Mouse (Mus musculus): Measurements from ENCODE around the gene Ppp4r4. TPM values are rescaled to one million over a fixed set of nuclear protein-coding genes. Genes with fewer than 3 reads are reported as not detected.
"Not testable (repeated sequence)": the region's sequence is repeated elsewhere in the genome, so short reads cannot be mapped to it uniquely, and the experiment has no call there.

The Ppp4r4 gene
- polyA plus RNA-seq (2012; rRNA removed) = 20.8 and 23.5 TPM in 2 replicates

GRCm38 (mm10) chr12:103532020-103532648, at the start of gene Ppp4r4:
TSS of gene Ppp4r4 (plus strand) at chr12:103532283.
- DNase-seq (ENCODE audit: extremely low spot score in 1 of 2, low spot score in 1 of 2) = peak; percentile 87 to 94

GRCm38 (mm10) chr12:103482781-103483180, 49.3 kb upstream of the Ppp4r4 start:
- DNase-seq (ENCODE audit: extremely low spot score in 1 of 2, low spot score in 1 of 2) = no peak

DNA sequence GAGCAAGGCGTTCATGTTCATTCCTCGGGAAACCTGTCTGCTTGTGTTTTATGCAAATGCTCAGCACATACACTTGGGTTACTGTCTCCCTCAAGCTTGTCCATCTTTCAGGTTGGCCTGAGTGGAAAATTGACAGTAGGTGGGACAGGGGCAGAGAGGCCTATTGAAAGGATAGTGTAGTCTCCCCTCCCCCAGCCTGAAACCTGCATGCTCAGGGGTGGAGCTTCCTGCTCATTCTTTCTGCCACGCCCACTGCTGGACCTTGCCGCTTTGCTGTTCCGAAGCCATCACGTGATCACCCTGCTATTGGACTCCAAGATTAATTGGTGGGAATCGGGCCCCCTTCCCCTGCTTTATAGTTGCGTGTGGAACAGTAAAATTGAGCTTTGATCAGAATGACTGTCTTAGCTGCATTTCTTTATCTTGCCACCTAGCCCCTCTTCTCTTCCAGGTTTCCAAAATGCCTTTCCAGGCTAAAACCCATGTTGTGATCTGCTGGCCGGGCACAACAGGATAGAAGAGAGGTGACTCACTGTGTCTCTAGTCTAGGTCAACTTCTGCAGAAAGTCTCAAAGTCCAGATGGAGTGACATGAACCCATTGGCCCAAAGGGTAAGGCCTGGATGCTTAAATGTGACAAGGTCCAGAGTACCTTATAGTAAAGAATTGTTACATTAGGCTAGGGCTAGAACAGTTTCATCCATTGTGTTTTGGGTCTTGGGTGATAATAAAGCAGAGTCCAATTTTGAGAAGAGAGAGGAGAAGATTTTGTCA, 47.7 kb upstream of the Ppp4r4 start:
- DNase-seq (ENCODE audit: extremely low spot score in 1 of 2, low spot score in 1 of 2) = not testable (repeated sequence)

GRCm38 (mm10) chr12:103486726-103487125, 45.4 kb upstream of the Ppp4r4 start:
- no peak for DNase-seq (ENCODE audit: extremely low spot score in 1 of 2, low spot score in 1 of 2)

- DNase-seq (ENCODE audit: extremely low spot score in 1 of 2, low spot score in 1 of 2) = no peak
Observed at GRCm38 (mm10) chr12:103487276-103487675, 44.8 kb upstream of the Ppp4r4 start.

GRCm38 (mm10) chr12:103487750-103488149, 44.3 kb upstream of the Ppp4r4 start:
- no peak for DNase-seq (ENCODE audit: extremely low spot score in 1 of 2, low spot score in 1 of 2)

DNA sequence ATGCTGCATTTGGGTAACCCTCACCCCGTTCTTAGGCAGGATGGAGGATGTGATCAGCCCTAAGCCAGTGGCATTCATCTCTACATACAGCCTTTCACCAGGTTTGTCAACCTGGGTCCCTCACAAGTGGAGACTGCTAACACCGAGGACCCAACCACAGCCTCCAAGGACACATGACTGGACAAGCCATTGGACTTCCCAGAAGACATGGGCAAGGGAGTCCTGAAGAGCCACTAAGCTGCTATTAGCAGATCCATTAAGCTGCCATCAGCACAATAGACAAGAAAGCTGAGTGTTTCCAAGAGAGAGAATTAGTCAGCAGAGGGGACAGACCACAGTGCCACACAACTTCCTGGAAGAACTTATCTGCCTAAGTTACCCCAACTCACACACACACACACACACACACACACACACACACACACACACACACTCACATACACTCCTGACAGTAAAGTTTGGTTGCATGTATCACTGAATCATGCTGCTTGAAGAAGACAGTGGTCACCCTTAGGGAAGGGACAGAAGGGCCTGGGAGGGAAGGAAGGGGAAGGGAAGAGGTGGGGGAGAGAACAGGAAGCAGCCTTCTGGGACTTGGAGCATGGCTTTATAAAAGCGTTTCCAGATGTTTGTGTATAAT, 40.9 kb upstream of the Ppp4r4 start:
- DNase-seq (ENCODE audit: extremely low spot score in 1 of 2, low spot score in 1 of 2) = no peak

- peak in 1 of 2 experiments; percentile 89 for DNase-seq (ENCODE audit: extremely low spot score in 1 of 2, low spot score in 1 of 2)
Observed at GRCm38 (mm10) chr12:103492767-103493166, 39.3 kb upstream of the Ppp4r4 start.

- DNase-seq (ENCODE audit: extremely low spot score in 1 of 2, low spot score in 1 of 2) = peak in 1 of 2 experiments; percentile 69
Observed at GRCm38 (mm10) chr12:103494486-103494885, 37.6 kb upstream of the Ppp4r4 start.

DNA sequence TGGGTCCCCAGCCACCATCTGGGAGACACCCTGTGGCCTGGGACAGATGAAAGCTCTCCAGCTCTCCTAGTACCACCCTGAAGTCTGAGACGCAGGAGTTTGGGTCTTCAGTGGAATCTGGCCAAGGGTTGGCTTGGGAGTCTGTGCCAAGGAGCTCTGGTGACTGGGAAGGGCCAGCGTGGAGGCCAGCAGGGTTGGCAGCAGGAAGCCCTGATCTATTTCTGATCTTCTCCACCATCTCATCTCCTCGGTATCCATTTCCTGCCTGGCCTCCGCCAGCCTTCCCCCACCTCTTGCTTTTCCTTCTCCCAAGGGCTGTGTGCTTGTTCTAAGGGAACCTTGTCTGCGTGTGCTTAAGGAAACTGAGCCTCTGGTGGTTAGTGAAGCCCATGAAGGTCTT, 33.3 kb upstream of the Ppp4r4 start:
- DNase-seq (ENCODE audit: extremely low spot score in 1 of 2, low spot score in 1 of 2) = no peak

GRCm38 (mm10) chr12:103499261-103499660, 32.8 kb upstream of the Ppp4r4 start:
- peak in 1 of 2 experiments; percentile 62 for DNase-seq (ENCODE audit: extremely low spot score in 1 of 2, low spot score in 1 of 2)

DNA sequence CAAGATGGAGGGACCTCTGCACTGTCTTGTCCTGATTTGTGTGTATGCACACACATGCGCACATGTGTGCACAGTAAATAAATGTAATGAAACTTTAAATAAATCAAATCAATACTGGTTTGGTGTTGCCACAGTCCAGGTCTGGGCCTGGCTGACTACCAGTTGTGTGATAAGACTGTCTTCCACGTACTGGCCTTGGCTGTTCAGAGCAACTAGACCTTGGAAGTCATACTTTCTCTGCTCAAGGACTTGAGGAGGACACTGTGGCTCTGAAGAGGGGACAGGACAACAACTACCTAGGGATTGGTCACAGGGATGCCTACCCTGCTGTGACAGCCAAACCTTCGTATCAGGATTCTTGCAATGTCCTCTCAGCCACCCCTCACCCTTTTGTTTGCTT, 28.8 kb upstream of the Ppp4r4 start:
- no peak for DNase-seq (ENCODE audit: extremely low spot score in 1 of 2, low spot score in 1 of 2)

GRCm38 (mm10) chr12:103504402-103504801, 27.7 kb upstream of the Ppp4r4 start:
- no peak for DNase-seq (ENCODE audit: extremely low spot score in 1 of 2, low spot score in 1 of 2)

GRCm38 (mm10) chr12:103508346-103508745, 23.7 kb upstream of the Ppp4r4 start:
- DNase-seq (ENCODE audit: extremely low spot score in 1 of 2, low spot score in 1 of 2) = no peak

- peak; percentile 66 to 75 for DNase-seq (ENCODE audit: extremely low spot score in 1 of 2, low spot score in 1 of 2)
Observed at GRCm38 (mm10) chr12:103509893-103510292, 22.2 kb upstream of the Ppp4r4 start.

GRCm38 (mm10) chr12:103511586-103511985, 20.5 kb upstream of the Ppp4r4 start:
- peak in 1 of 2 experiments; percentile 34 for DNase-seq (ENCODE audit: extremely low spot score in 1 of 2, low spot score in 1 of 2)

GRCm38 (mm10) chr12:103513039-103513438, 19.0 kb upstream of the Ppp4r4 start:
- no peak for DNase-seq (ENCODE audit: extremely low spot score in 1 of 2, low spot score in 1 of 2)

DNA sequence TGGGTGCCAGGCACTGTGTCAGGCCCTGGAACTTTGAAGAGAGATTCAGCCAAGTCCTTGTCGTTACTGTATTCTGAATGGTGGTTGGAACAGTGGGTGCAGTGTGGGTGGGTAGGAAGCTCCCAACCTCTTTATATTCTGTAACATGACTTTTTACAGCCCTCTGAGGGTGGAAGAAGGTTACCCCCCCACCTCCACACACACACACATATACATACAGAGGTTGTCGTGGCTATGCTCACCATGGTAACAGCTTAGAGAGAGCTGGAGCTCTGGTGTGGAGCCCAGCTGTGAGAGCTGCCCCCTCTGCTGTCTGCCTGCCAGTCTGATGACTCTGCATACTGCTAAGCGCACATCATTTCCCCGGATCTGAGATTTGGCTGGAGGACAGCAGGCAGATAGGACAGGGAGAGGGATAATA, 18.6 kb upstream of the Ppp4r4 start:
- peak; percentile 69 to 80 for DNase-seq (ENCODE audit: extremely low spot score in 1 of 2, low spot score in 1 of 2)

DNA sequence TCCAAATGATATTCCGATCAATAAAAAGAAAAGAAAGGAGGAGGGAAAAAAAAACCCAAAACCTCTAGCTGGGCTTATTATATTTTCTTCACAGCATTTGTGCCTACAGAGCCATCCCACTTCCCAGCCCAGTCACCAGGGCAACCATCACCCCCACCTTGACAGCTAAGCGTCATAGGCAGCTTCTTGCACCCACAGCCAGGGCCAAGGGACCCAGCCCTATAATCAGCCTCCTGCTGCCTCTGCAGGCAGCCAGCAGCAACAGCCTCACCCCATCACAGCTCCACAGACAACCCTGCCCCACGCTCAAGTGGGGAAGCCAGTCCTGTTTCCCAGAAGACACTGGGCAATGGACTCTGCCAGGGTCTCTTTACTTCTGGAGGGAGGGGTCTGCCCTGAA, 17.7 kb upstream of the Ppp4r4 start:
- peak; percentile 72 to 76 for DNase-seq (ENCODE audit: extremely low spot score in 1 of 2, low spot score in 1 of 2)

DNA sequence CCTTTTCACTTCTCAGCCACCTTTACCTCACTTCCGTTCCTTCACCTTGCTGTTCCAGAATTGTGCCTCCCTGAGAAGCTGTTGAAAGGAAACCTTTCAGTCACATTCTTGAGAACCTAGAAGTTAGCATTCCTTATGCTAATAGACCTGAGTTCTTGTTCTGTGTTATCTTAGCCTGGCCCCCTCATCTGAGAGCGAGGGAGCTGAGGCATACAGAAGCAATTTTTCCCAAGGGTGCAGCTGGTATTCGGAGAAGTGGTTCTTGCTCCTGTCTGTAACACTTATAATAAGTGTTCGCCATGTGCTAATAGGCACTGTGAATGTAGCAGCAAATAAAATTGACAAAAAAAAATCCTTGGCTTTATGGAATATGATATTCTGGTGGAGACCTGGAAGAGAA, 16.4 kb upstream of the Ppp4r4 start:
- DNase-seq (ENCODE audit: extremely low spot score in 1 of 2, low spot score in 1 of 2) = no peak

DNA sequence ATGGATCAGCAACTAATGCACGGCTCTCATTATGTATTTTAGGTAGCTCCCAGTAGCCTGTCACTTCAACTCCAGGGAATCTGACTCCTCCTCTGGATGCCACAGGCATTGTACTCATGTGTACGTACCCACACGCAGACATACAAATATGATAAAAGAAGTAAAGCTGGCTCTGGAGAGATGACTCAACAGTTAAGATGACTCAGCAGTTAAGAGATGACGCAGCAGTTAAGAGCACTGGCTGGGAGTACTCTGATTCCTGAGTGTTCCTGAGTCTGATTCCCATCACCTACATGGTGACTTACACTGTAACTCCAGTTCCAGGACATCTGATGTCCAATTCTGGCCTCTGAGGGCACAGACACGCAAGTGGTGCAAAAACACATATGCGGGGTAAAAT, 13.4 kb upstream of the Ppp4r4 start:
- DNase-seq (ENCODE audit: extremely low spot score in 1 of 2, low spot score in 1 of 2) = peak in 1 of 2 experiments; percentile 54

Data from frontal cortex, adult 2 months (tissue).